ENCODE assay signal across 20 mouse cellular contexts in genomic region chr17:60355411-60355810, GRCm38 (mm10).
"Had no signal": no experiment of that assay in that cellular context is flagged by ENCODE, and none has a peak within 500 bp of the region (broad histone marks: within the 10 kb centered on the region; RNA-seq: fewer than 3 reads in every experiment).

No protein-coding gene starts in this region.

- H3K36me3 ChIP-seq: kidney, embryonic 15.5 days; limb, embryonic 10.5 days; limb, embryonic 13.5 days; liver, embryonic 12.5 days; liver, embryonic 15.5 days; lung, embryonic 15.5 days; midbrain, embryonic 15.5 days had no signal

- H3K27me3 ChIP-seq: kidney, embryonic 15.5 days; limb, embryonic 13.5 days; liver, embryonic 12.5 days; liver, embryonic 15.5 days; lung, embryonic 15.5 days; midbrain, embryonic 15.5 days had no signal

- H3K27ac ChIP-seq: kidney, embryonic 15.5 days; left cerebral cortex, adult 2 months; limb, embryonic 10.5 days; limb, embryonic 13.5 days; liver, embryonic 12.5 days; liver, embryonic 15.5 days; lung, embryonic 15.5 days; midbrain, embryonic 15.5 days had no signal

- DNase-seq: kidney, adult 8-10 months; kidney, postnatal 10 days; kidney, postnatal 36 days; layer of hippocampus, postnatal 36 days; liver; lung, adult 18-20 months; lung, postnatal 10 days; lung, postnatal 4 days; thymus, adult 18-20 months; thymus, postnatal 36 days had no signal

- H3K4me3 ChIP-seq: kidney, embryonic 15.5 days; left cerebral cortex, adult 2 months; limb, embryonic 10.5 days; limb, embryonic 13.5 days; liver, embryonic 12.5 days; liver, embryonic 15.5 days; lung, embryonic 15.5 days; midbrain, embryonic 15.5 days; myocyte had no signal

- ATAC-seq: liver, embryonic 12.5 days; midbrain, embryonic 15.5 days had no signal

- H3K9ac ChIP-seq: kidney, embryonic 15.5 days; limb, embryonic 13.5 days; liver, embryonic 12.5 days; liver, embryonic 15.5 days; lung, embryonic 15.5 days; midbrain, embryonic 15.5 days had no signal

- H3K4me2 ChIP-seq: kidney, embryonic 15.5 days; limb, embryonic 13.5 days; liver, embryonic 12.5 days; liver, embryonic 15.5 days; lung, embryonic 15.5 days; midbrain, embryonic 11.5 days; midbrain, embryonic 15.5 days had no signal

- H3K9me3 ChIP-seq: kidney, embryonic 15.5 days; limb, embryonic 10.5 days; limb, embryonic 13.5 days; liver, embryonic 12.5 days; liver, embryonic 15.5 days; lung, embryonic 15.5 days; midbrain, embryonic 15.5 days had no signal

- H3K4me1 ChIP-seq: kidney, embryonic 15.5 days; limb, embryonic 10.5 days; limb, embryonic 13.5 days; liver, embryonic 12.5 days; liver, embryonic 15.5 days; lung, embryonic 15.5 days; midbrain, embryonic 15.5 days had no signal
